Mouse (Mus musculus) heart, adult 18-20 months (tissue): ENCODE measurements around the gene Krtdap. TPM values are rescaled to one million over a fixed set of nuclear protein-coding genes. Genes with fewer than 3 reads are reported as not detected.
"Not testable (repeated sequence)": the region's sequence is repeated elsewhere in the genome, so short reads cannot be mapped to it uniquely, and the experiment has no call there.

Experiments used
- DNase-seq, 2 experiments: peaks; one replicate each; pipeline ENCODE4 v3.0.0; 2021 to 2022; ENCODE audit warnings: mixed read lengths in 1 of 2
- long read RNA-seq, 2 experiments: library from polyadenylated mRNA; stranded (forward); transcript quantifications; one replicate each; pipeline ENCODE4 v2.0.0; 2021
- total RNA-seq, 2 experiments: library from RNA; stranded (reverse); gene quantifications; 2 replicates each; pipeline ENCODE4 v1.2.3; 2021

Gene Krtdap
- total RNA-seq: not detected
- long read RNA-seq, experiment 1: 0 reads
- long read RNA-seq, experiment 2: 0 reads

DNA sequence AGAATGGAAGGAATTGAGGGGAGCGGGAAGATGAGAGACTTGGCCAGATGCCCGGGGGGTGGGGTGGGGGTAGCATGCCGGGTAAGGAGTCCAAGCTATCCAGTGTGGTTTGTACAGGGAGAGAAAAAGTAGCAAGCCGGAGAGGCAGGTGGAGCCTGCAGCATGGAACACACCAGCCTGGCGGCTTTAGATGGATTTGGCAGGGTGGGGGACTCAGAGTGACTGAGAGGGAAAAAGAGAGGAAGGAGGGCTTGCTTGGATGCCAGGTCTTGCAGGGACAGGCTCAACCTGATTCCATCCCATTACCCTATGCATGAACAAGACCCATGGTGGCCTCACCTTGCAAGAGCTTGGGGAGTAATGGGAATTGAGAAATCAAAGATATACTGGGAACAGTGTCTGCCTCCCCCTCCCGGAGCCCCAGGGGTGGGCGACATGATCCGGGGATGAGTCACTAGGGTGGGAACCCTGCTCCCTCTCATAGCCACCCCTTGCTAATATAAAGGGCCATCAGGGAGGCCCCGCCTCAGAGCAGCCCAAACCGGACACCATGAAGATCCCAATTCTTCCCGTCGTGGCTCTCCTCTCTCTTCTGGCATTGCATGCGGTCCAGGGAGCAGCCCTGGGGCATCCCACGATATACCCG lies at the start of gene Krtdap:
TSS of gene Krtdap (plus strand) at position 520 of the 646 bp plus-strand sequence.
- DNase-seq: no peak

DNA sequence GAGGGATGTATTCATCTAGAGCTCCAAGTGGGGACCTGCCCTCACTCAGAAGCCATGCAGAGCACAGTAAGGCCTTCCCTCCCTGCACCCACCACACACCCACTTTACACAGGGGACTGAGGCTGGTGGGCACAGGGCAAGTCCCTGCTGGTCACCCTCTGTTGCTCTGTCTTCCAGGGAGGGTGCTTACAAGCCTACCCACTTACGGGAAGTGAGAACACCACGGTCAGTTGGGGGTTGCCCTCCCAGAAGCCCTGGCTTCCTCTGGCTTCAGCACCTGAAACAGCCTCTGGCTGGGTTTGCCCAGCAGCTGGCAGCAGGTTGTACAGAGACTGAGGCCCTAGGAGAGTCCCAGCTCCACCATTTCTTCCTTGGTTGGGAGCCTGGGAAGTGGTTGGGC lies 45.1 kb upstream of the Krtdap start:
- not testable (repeated sequence) for DNase-seq

DNA sequence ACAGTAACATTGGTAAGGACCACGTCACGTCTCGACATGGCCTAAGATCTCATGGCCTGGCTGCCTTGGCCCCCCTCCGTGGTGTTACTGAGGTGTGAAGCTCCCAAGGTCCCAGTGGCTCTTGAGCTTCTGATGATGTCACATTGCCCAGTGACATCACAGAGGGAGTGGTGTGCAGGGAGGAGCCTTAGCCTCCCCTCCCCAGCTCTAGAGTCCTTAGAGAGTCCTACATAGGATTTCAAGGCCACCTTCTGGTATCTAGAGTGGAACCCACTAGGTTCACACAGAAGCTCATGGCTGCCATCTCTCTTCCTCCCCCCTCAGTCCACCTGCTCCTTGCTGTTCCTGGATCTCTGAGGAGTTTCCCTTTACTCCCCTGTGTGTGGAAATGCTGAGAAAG lies 44.1 kb upstream of the Krtdap start, which contains the start of gene Gapdhs:
TSS of gene Gapdhs (minus strand) at position 65 of the 400 bp plus-strand sequence.
- not testable (repeated sequence) for DNase-seq

DNA sequence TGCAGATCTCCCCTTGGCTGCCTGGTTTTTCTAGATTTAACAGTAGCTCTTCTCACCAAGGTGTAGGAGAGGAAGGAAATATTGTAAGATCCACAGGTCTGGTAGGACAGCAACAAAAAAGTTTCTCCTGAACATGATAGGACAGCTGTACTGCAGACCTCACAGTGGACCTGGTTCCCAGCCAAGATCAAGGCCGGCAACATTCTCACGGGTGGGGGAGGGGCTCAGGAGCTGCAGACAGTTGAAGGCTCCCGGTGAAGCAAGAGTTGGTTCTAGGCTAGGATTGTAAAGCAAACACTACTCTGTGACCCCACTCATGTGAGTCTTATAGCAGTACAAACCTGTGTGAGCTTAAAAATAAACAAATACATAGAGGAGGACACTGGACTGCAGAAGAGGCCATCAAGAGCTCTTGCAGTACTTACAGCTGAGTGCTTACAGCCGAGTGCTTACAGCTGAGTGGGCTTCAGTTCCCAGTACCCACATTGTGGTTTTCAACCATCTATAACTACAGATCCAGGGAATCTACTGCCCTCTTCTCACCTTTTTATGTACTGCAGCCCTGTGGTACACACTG lies 43.6 kb upstream of the Krtdap start:
- DNase-seq: peak; percentile 35 to 45

DNA sequence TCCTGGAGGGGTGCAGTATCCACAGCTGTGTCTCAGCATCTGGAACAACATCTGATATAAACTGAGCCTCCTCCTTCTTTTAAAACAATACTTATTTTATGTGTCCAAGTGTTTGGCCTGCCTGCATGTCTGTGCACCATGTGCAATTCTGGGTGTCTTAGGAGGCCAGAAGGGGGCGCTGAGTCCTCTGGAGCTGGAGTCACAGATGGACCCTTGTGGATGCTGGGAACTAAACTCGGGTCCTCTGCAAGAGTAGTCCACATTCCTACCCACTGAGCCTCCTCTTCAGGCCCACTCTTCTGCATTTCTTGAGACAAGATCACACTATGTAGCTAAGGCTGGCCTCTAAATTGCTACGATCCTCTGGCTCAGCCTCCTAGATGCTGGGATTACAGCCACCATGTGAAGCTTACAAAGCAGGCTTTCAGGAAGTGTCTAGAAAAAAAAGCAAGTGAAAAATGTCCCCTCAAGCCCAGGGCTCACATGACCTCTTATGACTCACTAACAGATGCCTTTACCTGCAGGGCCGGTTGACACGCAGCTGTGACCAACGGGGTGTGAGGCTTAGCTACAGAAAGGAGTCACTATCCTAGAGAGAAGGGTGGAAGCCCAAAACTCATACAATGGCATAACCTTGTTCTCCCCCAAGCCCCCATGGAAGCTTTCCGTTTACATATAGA lies 40.0 kb upstream of the Krtdap start:
- DNase-seq: no peak

- DNase-seq: no peak
These were observed 37.7 kb upstream of the Krtdap start for GRCm38 (mm10) chr7:30749824-30750606.

- DNase-seq: no peak
These were observed 36.5 kb upstream of the Krtdap start, which contains the start of gene Sbsn for GRCm38 (mm10) chr7:30751086-30751669. TSS of gene Sbsn (plus strand) at chr7:30751471.

- no peak for DNase-seq
These were observed 30.7 kb upstream of the Krtdap start for GRCm38 (mm10) chr7:30757001-30757400.

- DNase-seq: peak in 1 of 2 experiments; percentile 38
These were observed 28.8 kb upstream of the Krtdap start for GRCm38 (mm10) chr7:30758853-30759252.

DNA sequence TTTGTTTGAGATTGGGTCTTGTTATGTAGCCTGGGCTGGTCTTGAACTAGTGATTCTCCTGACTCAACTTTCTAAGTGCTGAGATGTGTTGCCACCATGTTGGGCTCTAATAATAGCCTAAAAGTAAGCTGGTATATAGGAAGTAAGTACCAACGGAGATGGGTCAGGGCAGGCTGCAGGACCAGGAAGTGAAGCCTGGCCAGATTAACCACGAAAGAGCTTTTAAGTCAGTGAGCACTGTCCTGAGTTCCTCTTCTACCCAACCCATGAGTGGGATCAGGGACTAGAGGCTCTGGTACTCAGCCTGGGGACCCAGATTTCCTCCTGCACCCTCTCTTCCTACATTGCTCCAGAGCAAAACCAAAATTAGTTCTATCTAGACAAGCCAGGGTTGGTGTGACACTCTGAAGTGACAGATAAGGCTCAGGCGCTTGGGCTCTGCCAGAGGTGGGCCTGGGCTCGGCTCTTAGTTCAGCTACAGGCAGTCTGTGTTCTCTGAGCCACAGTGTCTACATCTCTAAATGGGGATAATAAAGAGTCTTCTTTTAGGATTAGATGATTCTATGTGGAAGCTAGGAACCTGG lies 25.8 kb upstream of the Krtdap start:
- DNase-seq: no peak

GRCm38 (mm10) chr7:30763456-30763855 lies 24.2 kb upstream of the Krtdap start, which contains the start of gene Dmkn:
TSS of gene Dmkn (plus strand) at chr7:30763756.
- no peak for DNase-seq

- DNase-seq: no peak
These were observed 22.5 kb upstream of the Krtdap start for GRCm38 (mm10) chr7:30765173-30765572.

- DNase-seq: no peak
These were observed 21.3 kb upstream of the Krtdap start for GRCm38 (mm10) chr7:30766408-30766807.

- DNase-seq: no peak
These were observed 18.5 kb upstream of the Krtdap start for GRCm38 (mm10) chr7:30769236-30769635.

GRCm38 (mm10) chr7:30776104-30776503 lies 11.6 kb upstream of the Krtdap start:
- DNase-seq: peak in 1 of 2 experiments; percentile 14

DNA sequence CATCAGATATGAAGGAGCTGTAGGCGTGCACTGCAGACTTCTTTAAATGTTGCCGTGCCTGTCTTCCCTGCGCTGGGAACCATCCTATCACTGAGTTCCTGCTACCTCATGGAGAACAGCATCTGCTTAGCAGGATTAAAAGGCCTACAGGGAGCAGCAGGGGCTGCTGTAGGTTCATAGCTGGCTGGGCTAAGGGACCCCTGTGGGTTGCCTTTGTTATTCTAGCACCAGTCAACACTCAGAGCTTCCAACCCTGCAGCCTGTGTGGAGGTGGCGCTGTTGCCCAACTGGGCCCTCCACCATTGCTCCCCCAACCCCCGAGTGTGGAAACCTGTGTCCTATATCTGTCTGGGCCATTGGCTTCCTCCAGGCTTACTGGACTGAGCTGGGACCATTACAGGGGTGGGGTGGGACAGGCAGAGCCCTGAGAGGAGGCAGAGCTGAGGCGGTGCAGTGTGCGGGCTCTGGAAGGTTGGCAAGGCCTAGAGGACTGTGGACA lies 10.6 kb upstream of the Krtdap start:
- DNase-seq: no peak

GRCm38 (mm10) chr7:30777911-30778310 lies 9.8 kb upstream of the Krtdap start:
- DNase-seq: no peak

DNA sequence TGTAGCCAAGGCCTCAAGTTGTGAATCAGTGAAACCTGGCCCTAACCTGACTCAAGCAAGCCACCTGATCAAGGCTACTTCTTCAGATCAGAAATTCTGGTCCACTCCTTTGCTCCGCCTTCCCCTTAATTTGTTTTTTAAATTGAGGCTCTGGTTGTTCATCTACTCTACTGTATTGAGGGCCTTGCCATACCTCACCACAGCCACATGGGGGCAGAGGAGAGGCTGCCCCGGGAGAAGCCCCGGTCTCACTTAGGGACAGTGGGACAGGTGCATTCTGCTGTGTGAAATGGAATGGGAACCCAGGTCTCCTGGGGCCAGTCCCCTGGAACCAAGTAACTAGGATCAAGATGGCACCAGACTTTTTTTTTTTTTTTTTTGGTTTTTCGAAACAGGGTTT lies 5.9 kb upstream of the Krtdap start:
- DNase-seq: no peak

DNA sequence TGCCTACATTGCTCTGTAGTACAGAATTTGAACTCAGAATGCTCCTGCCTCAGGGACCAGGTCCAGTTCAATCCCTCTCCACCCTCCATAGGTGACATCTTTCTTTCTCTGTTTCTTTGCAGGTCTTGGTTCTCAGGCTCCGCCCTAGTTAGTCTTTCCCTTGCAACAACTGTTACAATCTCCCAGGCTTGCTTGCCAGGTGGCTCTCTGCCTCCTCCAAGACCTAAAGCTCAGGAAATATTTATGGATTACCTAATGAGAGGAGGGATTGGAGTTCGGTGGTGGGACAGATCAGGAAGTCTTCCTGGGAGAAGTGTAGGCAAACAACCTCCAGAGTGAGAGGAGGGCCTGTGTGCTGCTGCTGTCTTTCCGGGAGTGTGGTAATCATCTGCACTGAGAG lies 5.0 kb upstream of the Krtdap start:
- no peak for DNase-seq

- no peak for DNase-seq
These were observed 2.5 kb upstream of the Krtdap start for GRCm38 (mm10) chr7:30785154-30785553.
